Mouse (Mus musculus) thymus, adult 18-20 months (tissue): ENCODE measurements around the gene Fyn.

Experiments used
- DNase-seq, 2 experiments: peaks; one replicate each; pipeline ENCODE4 v3.0.0; 2022; ENCODE audit warnings: mixed read lengths in 2 of 2

The Fyn gene

GRCm38 (mm10) chr10:39512631-39513314, 144.1 kb downstream of the Fyn start:
- DNase-seq: no peak

DNA sequence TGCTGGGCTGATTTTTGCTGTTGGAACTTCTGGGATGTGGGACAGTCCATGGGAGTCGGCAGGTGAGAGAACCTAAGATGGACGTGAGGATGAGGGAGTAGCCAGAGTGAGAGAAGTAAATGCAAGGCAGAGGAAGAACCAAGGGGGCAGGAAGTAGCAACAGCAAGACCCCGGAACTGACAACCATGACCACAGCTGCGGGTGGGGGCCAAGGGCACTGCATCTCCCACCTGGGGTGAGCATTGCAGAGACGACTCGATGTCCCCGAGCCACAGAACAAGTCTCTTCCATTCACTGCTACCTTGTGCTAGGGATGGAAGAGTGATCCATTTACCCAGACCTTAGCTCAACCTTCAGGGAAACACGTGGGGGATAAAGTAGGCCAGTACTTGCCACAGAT, 146.3 kb downstream of the Fyn start:
- DNase-seq: peak; percentile 31 to 36

DNA sequence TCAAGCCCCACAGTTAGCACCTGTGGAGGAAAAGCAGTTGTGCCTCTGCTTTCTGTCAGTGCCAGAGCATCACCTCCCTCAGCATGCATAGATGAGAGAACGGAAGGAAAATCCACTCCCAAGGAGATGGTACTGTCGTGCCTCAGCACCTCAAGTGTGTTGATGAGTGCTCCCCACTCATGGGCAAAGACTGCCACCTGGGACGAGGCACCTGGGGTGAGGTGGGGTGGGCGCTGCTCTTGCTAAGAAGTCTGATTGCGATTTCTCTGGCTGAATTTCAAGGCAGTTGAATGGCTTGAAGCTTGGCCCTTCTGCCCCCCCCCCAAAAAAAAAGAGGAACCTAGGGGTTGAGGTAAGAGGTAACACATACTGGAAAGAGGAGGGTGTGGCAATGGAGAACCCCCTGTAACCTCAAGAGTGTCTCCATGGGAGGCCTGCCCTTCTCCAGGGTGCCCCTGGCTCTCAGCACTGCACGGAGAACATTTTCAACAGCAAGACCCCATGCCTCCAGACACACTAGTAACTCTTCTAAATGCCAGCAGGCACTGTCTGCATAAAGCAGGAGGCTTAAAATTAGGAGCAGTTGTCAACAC, 148.0 kb downstream of the Fyn start:
- DNase-seq: no peak

GRCm38 (mm10) chr10:39517375-39517774, 148.7 kb downstream of the Fyn start:
- DNase-seq: no peak

GRCm38 (mm10) chr10:39518232-39518631, 149.6 kb downstream of the Fyn start:
- no peak for DNase-seq

- no peak for DNase-seq
Measured at GRCm38 (mm10) chr10:39518859-39519258, 150.2 kb downstream of the Fyn start.

DNA sequence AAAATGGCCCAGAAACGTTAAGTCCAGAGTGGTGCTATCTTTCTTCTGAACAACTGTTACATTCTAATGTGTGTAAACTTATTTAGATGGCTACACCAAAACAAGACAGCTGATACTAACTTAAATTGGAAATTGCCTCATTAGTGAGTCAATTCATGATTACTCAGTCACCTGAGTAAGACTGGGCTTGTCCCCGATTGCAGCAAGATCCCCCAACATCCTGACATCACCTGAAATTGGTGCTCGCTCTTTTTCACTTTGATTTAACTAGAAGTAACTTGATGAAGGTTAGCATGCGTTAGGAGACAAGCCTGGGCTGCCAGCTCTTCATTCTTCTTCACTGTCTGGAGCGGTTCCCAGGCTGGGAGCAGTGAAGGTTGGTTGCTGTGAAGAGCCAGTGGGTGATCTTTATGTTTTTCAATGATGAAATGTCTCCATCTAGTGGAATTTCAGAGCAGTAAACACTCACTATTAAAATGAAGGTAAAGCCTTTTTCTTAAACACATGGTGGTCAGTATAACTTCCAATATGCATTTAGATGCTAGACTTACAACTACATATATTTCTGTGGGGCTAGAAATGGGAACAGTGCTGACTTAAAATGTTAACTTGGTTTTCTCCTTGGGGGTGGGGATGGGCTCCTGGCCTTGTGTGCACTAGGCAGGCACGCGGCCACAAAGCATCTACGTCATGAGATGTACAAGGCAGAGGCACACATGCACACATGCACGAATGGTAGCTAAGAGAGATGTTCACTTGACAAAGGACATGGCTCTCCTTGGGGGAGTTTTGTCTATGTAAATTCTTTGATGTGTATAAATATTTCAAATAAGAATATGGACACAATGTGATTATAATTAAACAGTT, 151.7 kb downstream of the Fyn start:
- no peak for DNase-seq

DNA sequence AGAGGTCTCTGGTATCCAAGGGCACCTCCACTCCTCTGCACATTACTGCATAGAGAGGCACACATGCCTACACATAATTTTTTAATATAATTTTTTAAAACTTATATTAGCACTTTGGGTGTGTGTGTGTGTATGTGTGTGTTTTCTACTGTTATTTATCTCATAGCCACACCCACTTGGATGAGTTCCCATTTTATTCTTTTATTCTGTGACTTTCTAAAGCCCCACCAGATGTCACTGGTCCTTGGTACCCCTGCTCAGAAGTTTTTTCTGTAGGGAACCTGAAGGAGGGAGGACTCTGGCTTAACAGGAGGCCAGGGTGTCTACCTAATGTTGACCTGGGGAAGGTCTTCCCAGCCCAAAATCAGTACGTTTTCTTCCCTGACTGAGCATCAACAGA, 152.7 kb downstream of the Fyn start:
- no peak for DNase-seq

DNA sequence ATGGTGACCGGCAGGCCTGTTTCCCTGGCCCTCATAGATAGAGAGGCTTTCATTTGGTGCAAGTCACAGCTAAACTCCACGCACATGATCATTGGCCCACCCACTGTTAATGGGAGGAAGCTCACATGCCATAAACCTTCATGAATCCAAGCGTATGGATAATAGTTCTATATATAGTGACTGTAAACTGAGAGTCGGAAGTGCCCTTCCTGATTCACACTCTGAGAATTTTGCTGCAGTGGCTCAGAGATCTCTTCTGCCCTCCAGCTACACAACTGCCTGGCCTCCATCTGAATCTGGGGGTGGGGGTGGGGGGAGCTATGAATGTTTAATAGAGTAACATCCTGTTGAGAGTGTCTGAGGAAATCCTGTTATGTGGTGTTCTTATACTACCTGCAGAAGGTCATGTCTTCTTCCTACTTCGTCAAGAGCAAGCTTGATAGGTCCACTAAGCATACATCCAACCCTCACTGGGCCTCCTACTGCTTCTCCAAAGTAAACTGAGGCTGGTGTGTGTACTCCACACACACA, 153.3 kb downstream of the Fyn start:
- no peak for DNase-seq

- DNase-seq: no peak
Measured at GRCm38 (mm10) chr10:39522857-39523614, 154.4 kb downstream of the Fyn start.

DNA sequence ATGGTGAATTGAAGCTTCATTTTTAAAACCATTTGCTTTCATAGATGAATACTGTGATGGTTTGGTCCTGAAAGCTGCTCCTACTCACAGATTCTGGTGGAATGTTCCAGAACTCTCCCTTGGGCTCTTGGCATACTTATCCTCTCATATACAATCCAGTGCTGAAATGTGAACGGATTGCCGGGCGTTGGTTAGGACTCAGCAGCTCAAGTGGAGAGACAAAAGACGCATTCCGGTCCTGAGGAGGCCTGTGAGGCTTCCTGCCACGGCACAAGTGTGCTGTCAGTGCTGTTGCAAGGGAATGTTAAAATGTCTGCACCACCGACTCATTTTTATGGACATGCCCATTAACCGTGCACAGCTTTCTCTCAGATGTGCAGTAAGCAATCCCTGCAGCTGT, 155.7 kb downstream of the Fyn start:
- no peak for DNase-seq

DNA sequence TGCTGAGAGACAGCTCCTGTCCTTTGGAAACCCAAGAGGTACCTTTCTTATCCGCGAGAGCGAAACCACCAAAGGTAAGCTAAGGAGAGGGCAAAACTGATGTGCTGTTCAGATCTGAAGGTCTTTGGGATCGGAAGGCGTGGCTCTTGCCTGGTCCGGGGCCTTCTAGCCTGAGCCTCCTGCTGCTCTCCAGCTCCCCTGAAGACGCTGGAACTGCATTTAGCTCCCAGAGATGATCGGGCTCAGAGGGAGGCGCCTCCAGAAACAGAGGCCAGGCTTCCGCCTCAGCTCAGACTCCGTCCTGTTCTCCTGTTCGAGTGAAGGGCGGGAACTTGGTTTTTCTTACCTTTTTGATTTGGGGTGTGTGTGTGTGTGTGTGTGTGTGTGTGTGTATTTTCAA, 156.8 kb downstream of the Fyn start:
- no peak for DNase-seq

DNA sequence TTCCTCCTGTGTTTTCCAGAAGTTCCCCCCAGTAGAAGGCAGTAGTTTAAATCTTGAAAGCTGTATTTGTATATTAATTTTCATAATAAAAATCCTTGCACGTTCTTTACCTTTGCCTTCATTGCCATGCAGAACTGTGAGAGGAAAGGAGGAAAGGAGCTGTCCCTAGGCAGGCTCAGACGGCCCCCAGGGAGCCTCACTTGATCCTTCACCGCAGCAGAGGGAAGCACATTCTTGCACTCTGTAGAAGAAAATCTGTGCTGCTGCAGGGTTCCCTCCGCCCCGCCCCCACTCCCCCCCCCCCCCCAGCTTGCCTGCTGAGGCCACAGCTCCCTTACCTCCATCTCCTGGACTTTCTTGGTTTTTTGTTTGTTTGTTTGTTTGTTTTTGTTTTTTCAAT, 158.5 kb downstream of the Fyn start:
- DNase-seq: no peak

GRCm38 (mm10) chr10:39529179-39529578, 160.5 kb downstream of the Fyn start:
- DNase-seq: no peak

GRCm38 (mm10) chr10:39532008-39532740, 163.5 kb downstream of the Fyn start:
- no peak for DNase-seq

DNA sequence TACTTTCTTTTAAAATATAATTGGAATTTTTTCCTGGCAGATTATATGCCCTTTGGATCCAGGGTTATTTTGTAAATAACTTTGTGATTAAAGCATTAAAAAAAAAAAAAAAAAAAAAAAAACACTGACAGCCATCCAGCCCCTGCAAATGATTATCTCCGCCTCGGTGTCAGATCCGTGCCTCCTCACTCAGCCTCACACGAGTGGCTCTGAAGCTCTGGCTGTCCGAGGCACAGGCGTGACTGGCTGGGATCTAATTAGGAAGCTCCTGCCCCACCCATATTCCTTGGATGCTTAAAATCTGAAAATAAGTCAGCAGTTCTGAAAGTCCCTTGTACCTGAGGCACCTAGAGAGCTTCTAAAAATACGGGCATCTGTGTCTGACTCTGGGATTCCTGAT, 164.2 kb downstream of the Fyn start:
- no peak for DNase-seq

DNA sequence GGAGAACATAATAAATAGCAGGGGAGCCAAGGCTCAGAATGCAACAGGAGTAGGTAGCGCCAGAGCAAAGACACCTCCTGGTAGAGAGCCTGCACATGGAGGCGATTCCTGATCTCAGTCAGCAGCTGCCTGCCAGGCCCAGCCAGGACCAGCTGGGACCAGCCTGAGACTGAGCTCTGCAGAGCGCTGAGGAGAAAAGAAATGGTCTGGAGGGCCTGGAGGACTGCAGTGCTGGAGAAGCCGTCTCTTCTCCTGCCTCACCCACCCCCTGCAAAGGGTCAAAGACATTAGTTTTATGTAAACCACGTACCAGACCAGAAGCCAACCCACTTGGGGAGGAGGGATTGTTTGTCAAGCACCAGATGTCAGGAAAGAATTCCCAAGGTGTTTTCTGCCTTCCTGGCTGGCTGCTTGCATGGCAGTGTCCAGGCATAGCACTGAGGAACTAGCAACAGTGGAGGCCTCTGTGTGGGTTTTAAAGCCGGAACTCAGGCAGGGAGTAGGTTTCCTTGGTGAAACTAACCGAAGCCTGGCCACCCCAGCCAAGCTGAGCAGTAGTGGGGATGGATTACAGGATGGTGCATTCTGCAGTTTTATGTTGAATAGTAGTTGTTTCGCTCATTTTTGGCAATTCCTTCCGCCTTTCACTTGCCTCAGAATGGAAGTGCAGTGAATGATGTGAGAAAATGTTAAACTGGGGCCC, 165.8 kb downstream of the Fyn start:
- no peak for DNase-seq

- DNase-seq: no peak
Measured at GRCm38 (mm10) chr10:39535347-39535746, 166.7 kb downstream of the Fyn start.

- DNase-seq: no peak
Measured at GRCm38 (mm10) chr10:39536258-39536657, 167.6 kb downstream of the Fyn start.

DNA sequence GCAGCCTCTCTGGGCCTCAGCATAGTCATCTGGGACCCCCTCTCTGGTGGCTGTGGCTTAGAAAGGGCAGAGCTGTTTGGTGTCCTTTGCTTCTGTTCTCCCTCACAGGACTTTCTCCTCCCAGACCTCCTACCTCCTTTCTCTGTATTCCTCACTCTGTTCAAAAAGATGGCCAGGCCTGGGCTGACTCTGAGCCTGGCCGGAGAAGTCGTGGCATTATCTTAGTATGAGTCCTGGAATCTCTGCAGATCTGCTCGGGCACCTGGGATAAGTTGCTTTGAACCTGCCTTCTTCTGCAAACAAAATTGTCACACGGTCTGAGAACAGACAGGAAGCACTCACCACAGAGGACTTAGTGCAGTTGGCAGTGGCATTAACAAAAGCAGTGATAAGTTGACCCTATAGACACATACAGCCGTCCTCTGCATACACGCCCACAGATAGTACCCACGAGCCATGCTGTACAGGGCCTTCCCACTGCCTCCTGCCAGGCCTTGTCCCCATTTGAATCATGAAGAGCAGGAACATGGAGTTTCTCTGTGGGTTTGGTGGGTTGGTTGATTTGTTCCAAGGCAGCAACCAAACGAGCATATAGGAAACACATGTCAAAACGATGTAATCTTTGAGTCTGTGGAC, 171.5 kb downstream of the Fyn start:
- no peak for DNase-seq

- DNase-seq: no peak
Measured at GRCm38 (mm10) chr10:39540995-39541394, 172.3 kb downstream of the Fyn start.
